Mouse (Mus musculus): ENCODE results near the gene Dpp6. TPM values are rescaled to one million over a fixed set of nuclear protein-coding genes. Genes with fewer than 3 reads are reported as not detected.

Gene Dpp6
- total RNA-seq, 2 experiments from 2014 or later, result 4.3 to 5.5 TPM

DNA sequence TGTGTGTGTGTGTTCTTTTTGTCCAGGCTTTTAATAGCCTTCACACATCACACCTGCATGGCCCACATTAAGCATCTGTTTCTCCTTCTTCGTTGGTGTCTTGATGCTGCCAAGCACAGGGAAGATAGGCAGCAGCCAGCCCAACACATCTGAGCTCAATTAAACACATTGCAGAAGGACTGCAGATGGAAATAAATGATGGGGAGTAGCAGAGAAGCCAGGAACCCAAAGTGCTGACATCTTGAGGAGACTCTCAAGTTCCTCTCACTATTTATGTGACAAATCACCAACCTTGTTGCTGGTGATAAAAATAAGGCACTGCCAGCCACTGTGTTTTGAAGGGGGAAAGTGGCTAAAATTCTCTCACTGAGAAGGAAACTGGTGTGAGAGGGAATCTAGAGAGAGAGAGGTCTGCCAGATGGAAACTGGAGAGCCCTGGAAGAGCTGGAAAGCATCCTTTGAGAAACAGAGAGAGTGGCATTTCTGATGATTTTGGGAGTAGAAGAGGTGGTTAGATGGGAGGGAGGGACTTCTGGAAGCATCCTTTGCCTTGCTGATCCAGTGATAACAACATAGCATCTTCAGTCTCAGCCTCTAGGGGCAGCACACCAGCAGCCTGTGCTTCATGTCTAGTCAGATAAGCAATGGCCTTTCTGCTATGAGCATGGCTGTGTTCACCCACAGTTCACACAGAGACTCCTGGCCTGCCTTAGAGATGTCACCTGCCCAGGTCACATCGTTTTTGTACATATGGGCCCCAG, 383.8 kb downstream of the Dpp6 start:
- no peak for DNase-seq

DNA sequence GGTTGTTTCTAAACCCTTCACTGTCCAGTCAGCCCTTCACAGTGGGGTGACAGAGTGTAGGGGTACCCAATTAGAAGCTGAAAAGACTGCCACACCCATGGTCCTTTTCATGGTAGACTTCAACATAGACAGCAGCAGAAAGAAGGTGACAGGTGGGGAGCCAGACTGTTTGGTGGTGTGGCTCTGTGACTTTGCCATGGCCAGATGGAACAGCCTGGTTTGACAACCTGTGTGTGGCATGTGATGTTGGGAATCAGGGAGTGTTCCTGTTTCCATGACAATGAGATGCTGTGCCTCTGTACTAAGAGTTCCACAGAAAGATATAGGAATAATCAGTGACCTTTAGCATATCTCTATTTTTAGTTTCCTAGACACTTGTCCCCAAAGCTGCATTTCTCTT, 386.1 kb downstream of the Dpp6 start:
- no peak for DNase-seq

DNA sequence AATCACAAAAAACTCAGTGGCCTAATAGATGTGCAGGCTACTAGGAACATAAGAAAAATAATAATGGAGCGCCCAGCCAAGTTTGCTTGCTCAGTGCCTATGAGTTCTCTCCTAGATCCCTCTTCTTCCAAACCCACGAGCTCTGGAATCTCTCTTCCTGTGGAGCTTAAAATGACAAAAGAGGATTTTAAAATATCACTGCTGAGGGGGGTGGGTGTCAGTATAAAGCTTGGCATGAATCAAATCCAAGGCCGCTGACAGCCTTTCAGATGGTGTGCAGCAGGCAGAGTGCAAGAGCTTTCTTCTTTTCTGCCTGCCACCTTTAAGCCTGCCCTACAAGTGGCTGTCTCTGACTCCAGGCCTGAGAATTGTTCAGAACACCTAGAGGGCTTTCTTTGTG, 387.7 kb downstream of the Dpp6 start:
- no peak for DNase-seq

DNA sequence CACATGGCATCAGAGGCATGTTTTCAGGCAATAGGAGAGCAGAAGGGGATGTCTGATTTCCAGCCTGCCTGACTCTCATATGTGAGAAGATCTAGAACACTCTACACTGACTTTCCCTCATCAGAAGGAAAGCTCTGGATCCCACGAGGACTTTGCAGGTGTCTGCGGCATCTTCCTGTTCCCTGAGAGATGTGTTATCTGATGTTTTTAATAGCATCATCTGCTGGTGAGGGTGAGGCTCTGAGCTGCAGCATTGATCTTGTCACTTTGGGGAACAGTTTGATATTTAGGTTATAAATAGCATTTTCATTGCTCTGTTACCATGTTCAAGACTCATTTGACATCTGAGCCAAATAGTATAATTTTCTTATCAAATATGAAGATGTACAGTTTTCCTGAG, 388.8 kb downstream of the Dpp6 start:
- no peak for DNase-seq

DNA sequence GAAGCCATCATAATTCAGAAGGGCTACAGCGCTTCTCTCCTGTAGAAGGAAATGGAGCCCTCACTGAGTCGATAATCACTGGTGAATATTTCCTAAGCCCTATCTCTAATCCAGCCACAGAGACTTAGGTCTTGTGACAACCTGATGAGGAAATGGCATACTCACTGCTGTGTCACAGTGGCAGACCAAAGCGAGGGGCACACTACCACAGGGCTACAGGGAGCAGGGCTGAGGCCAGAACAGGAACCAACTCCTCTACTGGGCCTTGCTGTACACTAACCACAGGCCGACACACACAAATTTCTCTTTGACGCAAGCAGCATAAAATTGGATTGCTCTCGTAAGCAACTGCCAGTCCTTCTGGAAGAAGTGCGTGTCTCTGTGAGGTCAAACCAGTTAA, 389.2 kb downstream of the Dpp6 start:
- DNase-seq, result no peak

DNA sequence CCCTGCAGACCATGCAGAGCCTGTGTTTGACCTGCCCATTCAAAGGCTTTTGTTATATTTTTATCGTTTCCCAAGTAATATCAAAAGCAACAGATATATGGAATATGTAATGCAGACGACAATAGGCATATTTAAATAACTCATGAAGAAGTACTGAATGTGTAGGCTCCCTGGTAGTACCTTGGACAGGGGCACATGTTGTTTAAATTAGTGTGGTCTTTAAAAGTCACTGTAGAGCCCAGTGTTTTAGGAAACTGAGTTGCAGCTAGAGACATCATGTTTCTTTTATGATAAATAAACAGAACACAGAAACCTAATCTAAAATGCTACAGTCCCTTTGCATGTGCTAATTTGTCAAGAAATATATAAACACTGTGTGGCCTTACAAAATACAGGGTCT, 403.1 kb downstream of the Dpp6 start:
- no peak for DNase-seq

DNA sequence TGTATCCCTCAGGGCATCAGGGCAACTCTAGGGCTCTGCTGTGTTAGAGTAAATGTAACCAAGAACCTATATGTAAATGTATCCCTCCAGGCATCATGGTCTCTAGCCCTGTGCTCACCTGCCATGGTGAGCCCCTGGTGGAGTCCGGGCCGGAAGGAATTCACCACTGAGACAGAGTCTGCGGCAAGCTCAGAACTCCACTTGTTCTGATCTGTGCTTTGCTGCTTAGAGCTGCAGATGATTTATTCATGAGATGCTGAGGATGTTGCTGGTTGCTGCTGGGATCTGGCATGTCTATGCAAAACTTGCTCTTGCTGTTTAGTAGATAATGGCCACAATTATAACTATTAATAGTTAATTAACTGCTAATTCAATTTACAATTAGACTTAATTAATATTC, 425.1 kb downstream of the Dpp6 start:
- DNase-seq, result no peak

DNA sequence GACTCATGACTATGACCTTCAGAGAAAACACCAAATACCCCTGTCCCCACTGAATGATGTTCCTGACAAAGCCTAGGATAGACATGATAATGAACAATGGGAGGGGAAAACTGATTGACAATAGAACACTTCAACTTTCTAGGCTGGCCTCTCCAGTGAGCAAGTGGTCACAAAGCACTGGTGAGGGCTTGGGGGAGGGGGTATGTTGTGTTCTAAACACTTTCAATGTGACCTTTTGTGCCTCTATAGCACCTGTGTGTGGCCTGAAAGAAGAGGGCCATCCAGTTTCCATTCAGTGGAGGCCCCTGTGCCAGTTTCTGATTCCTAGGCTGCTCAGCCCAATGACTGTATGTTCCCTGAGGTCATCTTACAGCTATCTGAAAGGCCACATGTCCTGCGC, 426.2 kb downstream of the Dpp6 start:
- DNase-seq, result no peak

DNA sequence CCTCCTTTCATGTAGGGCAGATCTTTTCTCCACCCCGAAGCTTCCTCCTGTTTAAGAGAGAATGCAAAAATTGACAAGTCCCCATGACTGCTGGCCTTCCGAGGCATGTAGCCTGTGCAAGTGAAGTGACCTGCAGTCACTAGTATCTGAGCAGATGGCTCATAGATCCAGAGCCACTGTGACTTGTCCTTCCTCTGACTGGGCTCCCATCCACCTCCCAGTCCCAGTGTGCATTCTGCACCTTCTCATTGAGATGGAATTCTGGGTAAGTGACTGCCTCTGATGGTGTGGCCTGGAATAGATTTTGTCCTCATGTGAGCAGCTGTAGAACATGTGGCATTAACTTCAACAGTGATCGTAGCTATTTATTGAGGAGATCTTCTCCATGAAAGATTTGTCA, 430.8 kb downstream of the Dpp6 start:
- no peak for DNase-seq

DNA sequence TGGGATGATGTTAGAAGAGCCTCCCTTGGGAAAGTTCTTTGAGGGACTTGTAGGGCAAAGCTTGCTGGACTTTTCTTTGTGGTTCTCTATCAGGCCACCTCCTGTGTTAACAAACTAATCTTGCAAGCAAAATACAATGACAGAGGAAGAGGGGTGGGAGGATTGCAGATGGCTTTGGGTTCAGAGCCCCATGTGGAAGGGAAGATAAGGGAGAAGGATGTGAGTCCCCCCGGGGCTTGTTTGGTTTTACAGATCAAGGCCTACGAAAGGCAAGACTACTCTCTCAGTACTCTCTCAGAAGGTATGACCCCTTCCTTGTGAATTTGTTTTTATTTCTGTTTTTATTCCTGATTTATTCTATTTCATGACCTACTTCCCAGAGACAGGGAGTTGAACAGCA, 431.7 kb downstream of the Dpp6 start:
- DNase-seq, result no peak

DNA sequence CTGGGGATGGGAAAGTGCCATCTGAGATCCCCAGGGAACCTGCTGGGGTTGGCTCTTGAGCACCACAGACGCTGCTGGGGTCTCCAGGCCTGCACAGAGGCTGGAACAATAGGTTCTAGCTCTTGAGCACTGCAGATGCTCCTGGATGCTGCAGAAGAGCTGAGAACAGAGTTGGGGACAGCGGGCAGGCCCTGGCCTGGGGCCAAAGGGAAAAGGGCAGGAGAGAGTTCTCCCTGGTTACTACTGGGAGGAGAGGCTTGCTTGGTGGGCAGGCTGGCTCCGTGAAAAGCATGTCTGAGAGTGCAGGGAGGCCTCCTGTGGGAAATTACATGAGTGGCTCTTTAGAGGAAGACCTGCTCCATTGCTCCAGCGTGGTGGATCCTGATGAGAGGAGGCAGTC, 432.9 kb downstream of the Dpp6 start:
- DNase-seq, result no peak

DNA sequence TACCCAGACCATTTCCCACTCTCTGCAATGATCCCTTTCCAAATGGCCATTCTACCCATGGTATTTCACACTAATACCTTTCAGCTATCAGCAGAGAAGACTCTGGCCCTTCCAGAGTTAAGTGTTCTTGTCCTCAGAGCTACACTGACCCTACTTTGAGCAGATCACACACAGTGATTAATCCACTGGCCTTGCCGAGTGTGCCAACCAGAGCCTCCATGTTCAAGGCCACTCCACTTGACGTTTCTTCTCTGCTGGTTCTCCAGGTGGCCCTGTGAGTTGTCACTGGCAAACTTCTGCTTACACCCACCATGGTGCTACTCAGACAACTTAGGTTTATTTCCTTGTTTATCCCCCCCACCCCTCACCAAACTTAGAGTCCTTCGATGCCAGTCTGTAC, 433.9 kb downstream of the Dpp6 start:
- no peak for DNase-seq

DNA sequence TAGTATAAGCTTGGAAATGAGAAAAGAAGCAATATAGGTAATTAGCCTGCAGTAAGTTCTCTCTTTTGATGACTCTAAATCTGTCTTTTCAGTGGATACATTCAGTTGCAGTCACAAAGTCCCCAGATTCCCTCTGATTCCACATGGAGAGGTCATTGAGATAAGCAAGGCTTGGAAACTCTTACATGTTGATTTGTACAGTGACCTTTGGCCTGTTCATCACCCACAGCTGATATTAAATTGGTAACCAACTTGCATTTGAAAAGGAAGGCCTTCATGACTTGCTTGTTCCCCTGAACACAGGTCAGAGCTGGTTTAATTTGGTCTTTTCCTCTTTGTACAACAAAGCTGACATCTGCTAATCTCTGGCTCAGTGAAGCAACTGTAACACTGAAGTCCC, 434.4 kb downstream of the Dpp6 start:
- DNase-seq, result no peak

DNA sequence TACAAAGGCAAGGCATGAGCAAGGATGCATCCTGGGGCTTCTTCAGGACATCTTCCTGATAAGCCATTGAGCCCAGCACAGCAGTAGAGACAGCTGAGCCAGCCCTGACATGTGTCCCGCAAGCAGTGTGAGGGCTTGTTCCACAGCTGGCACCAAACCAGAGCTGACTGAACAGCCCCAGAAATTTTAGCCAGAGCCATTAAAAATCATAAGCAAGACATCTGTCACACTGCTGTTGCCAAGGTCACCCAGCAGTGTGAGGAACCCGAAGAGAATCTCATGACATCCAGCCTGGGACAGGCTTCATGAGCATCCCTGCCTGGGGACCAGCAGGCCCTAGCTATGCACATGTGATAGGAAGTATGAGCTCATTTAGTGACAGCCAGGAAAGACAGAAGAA, 438.2 kb downstream of the Dpp6 start:
- peak; percentile 6 for DNase-seq

DNA sequence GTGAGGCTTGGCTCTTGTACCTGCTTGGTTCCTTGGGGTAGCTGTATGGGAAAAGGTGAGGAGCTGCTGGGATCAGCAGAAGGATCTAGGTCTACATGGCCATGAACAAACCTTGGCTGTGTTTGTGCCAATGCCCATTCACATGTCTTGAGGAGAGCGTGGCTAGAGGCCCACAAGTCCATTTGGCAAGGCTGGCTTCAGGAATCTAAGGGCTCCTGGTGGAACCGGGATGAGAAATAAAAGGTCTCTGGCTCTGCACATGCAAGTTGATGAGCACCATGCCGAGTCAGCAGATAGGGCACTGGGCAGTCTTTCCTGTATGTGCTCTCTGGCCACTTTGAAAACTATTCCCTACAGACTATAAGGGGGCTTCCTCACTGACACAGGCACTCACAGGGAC, 441.6 kb downstream of the Dpp6 start:
- DNase-seq, result no peak

DNA sequence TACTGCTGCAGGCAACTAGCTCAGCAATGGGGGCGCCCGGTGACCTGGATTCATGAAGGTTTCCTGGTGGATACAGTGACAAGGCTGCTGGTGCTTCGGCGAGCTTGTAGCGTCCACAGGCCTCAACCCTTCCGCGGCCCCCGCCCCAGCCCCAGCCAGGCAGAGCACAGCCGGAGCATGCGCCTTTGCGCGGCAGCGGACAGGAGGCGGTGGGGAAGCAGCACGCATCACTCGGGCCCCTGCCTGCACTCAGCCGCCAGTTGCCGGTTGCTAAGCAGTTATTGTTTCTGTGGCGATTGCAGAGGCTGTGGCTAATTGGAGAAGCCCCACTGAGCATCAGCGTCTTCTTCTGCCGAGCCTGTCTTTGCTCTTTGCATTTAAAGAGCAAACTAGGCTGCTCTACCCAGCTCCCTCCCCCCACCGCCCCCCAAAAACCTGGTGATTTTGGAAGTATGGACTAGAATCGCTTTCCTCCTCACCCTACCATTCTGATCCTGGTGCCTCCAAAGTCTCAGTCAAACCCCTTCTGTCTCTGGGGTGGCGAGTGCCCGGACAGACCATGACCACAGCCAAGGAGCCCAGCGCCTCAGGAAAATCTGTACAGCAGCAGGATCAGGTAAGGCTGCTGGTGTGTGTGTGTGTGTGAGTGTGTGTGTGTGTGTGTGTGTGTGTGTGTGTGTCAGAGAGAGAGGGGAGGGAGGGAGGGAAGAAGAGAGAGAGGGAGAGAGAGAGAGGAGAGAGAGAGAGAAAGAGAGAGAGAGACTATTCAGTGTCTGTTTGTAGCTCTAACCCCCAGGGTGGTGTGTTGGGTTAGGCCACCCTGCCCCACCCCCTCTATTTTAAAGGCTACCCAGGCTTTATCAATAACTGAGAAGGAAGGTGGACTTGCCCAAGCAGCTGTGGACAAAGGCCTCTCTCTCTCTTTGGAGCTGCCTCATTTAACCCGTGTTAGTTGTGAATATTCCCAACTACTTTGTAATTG, 445.0 kb downstream of the Dpp6 start:
- peak; percentile 14 for DNase-seq

DNA sequence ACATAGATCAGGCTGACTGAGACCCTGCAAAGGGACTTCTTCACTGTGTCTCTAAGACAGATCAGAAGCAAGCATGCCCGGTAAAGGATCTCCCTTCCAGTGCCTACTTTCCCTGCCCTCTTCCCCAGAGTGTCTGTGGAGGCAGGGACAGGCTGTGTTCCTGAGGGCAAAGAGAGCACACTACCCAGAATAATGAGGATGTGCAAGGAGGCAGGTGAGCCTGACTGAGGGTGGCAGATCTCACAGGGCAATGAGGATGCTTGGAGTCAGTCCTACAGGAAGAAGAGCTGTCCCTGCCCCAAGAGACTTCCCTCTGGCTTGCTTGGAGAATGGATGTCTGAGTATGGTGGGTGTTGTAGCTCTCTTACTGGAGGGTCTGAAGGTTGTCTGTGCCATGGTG, 445.7 kb downstream of the Dpp6 start:
- no peak for DNase-seq

DNA sequence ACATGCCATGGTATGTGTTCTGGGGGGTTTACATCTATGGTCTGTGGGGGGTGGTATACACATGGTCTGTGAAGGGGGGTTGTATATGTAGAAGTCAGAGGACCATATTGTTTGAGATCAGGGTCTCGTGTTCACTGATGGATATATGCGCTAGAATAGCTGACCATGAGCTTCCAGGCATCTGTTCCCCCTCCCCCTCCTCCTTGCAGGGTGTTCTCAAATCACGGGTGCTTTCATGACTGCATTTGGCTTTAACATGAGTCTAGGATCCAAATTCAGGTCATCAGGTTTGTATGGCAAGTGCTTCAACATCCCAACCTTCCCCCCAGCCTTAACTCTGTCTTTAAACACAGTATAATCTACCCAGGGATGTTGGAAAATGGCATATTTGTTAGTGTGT, 448.3 kb downstream of the Dpp6 start:
- no peak for DNase-seq

DNA sequence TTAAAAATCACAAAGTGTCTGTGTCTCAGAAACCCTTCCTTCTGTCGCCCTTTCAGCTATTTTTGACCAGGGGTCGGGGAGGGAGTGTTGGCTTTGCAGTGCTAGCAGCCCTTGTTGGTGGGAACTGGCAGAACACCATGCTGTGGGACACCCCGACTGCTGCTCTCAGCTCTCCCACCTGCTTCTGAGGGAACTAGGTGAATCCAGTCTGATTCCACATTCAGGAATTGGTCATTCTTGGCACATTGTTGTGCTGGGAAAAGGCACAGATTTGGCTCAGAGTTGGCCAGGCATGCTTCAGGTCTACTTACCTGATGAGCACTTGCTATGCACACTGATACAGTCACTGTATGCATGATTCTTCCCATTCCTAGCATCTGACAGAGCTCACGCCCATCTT, 454.3 kb downstream of the Dpp6 start:
- DNase-seq, result no peak

DNA sequence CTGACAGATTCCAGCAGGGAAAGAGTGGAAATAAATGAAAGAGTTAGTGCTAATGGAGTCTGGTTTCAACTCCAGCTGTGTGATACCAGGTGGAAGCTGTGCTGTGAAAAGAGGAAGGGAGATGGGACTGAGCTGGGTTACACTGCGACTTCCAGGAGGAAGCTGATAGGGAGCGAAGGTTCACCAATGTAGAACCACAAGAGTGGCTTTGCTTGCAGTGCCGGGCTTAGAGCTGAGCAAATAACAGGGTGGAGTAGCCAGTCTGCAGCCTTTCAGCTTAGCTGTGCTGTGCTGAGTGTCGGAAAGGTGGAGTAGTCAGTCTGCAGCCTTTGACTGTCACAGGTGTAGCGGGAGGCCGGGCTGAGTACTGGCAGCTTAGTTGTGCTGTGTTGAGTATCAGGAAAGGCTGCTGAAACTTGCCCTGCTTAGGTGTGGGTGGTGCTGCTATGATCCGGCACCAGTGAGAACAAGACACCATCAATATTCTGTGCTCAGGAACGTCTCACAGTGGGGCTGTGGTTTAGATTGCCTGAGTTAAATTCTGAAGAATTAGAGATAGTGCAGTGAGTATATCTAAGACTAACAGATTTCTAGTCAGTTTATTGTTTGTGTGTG, 457.9 kb downstream of the Dpp6 start:
- no peak for DNase-seq

DNA sequence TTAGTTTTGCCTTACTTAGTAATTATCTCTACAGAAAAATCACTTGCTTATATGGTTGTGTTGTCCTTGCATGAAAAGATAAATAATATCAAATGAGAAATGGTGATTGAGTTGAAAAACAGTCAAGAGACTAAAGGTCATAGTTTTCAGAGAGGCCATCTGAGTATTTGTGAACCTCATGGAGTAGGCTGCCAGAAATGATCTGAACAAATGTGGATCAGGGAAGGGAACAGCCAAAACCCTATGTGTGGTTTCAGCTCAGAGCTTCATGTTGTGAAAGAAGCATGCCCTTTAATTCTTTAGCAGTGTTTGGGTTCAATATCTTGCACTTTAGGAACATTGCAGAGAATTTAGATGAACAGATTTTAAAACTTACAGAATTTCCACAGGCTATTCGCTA, 458.9 kb downstream of the Dpp6 start:
- no peak for DNase-seq

DNA sequence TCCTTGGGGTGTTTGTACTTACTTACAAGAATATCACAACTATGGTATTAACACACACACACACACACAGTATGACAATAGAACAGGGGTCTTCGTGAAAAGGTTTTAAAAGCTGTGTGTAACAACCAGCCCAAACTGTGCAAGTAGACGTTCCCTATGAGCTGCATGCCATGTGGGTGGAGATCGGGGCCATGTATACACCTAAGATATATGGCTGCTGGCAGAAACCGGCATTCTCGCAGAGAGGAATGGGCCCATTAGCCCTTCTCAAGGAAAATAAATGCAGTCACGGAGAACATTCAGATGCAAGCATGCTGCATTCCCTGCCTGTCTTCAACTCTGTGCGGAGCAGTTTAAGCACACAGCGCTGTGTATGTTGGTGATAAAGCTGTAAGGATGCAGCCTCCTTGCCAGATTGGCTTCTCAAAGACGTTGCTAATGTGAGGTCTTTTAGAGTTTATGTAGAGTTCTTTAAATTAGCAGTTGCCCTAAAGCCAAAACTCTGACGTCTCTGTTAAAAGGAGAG, 461.2 kb downstream of the Dpp6 start:
- DNase-seq, result no peak

DNA sequence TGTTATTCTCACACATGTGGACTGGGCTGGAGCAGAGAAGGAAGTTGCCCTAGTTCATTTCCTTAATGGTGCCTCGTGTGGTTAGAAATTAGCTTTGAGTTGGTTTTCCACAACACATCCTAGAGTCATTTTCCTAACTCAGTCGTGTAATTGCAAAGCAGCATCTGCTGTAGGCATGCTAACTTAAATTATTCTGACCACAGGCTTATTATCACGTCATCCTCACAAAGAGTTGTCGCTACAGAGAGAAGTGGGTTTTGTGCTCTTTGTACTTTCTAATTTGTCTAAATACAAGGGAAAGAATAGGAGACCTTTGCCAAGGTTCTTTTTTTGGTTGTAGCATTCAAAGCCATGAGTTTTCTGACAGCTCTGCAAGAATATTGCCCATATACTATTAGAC, 469.9 kb downstream of the Dpp6 start:
- no peak for DNase-seq

Measured in gastrocnemius, postnatal 10 days (tissue).